Mouse (Mus musculus) left cerebral cortex, adult 9 months (tissue): ENCODE measurements around the gene Atxn3.
"Not testable (repeated sequence)": the region's sequence is repeated elsewhere in the genome, so short reads cannot be mapped to it uniquely, and the experiment has no call there.

Experiments
- DNase-seq, 2 experiments: peaks; one replicate each; pipeline ENCODE4 v3.0.0; 2022; ENCODE audit warnings: low spot score in 2 of 2

The Atxn3 gene

GRCm38 (mm10) chr12:101958960-101959780, 1.1 kb upstream of the Atxn3 start:
- not testable (repeated sequence) for DNase-seq

- DNase-seq, result no peak
Measured at GRCm38 (mm10) chr12:101958556-101958955, 510 bp upstream of the Atxn3 start.

- DNase-seq, result no peak
Measured at GRCm38 (mm10) chr12:101957079-101957941, 736 bp downstream of the Atxn3 start.

- not testable (repeated sequence) for DNase-seq
Measured at GRCm38 (mm10) chr12:101955821-101956220, 2.2 kb downstream of the Atxn3 start.

GRCm38 (mm10) chr12:101948801-101949200, 9.2 kb downstream of the Atxn3 start:
- DNase-seq, result no peak

- peak in 1 of 2 experiments; percentile 22 for DNase-seq
Measured at GRCm38 (mm10) chr12:101947986-101948385, 10.1 kb downstream of the Atxn3 start.

- no peak for DNase-seq
Measured at GRCm38 (mm10) chr12:101937572-101937971, 20.5 kb downstream of the Atxn3 start.

- peak in 1 of 2 experiments; percentile 23 for DNase-seq
Measured at GRCm38 (mm10) chr12:101935223-101935622, 22.8 kb downstream of the Atxn3 start.

- DNase-seq, result no peak
Measured at GRCm38 (mm10) chr12:101928423-101928822, 29.6 kb downstream of the Atxn3 start.

GRCm38 (mm10) chr12:101922313-101922712, 35.7 kb downstream of the Atxn3 start:
- no peak for DNase-seq

- no peak for DNase-seq
Measured at GRCm38 (mm10) chr12:101919847-101920246, 38.2 kb downstream of the Atxn3 start.

GRCm38 (mm10) chr12:101917165-101917564, 40.9 kb downstream of the Atxn3 start:
- no peak for DNase-seq

- peak; percentile 69 to 91 for DNase-seq
Measured at GRCm38 (mm10) chr12:101912626-101913490, 45.2 kb downstream of the Atxn3 start, which contains the start of gene Trip11. Gene Trip11, minus strand, starts transcription at chr12:101913267.

GRCm38 (mm10) chr12:101911346-101911745, 46.7 kb downstream of the Atxn3 start:
- no peak for DNase-seq

GRCm38 (mm10) chr12:101910360-101910759, 47.7 kb downstream of the Atxn3 start:
- DNase-seq, result no peak

GRCm38 (mm10) chr12:101905817-101906216, 52.2 kb downstream of the Atxn3 start:
- no peak for DNase-seq

GRCm38 (mm10) chr12:101904906-101905305, 53.1 kb downstream of the Atxn3 start:
- no peak for DNase-seq

GRCm38 (mm10) chr12:101904170-101904569, 53.9 kb downstream of the Atxn3 start:
- DNase-seq, result no peak

GRCm38 (mm10) chr12:101899671-101900245, 58.3 kb downstream of the Atxn3 start:
- DNase-seq, result no peak

- DNase-seq, result no peak
Measured at GRCm38 (mm10) chr12:101898966-101899365, 59.1 kb downstream of the Atxn3 start.

GRCm38 (mm10) chr12:101897113-101897512, 60.9 kb downstream of the Atxn3 start:
- DNase-seq, result no peak
